Mouse (Mus musculus) lung, postnatal 25 days (tissue): ENCODE data around the gene Gcnt2.
"Not testable (repeated sequence)": the region's sequence is repeated elsewhere in the genome, so short reads cannot be mapped to it uniquely, and the experiment has no call there.

ENCODE experiments used
- DNase-seq: peaks from one replicate; pipeline ENCODE4 v3.0.0; 2022; ENCODE audit warnings: low spot score

Gcnt2 gene

DNA sequence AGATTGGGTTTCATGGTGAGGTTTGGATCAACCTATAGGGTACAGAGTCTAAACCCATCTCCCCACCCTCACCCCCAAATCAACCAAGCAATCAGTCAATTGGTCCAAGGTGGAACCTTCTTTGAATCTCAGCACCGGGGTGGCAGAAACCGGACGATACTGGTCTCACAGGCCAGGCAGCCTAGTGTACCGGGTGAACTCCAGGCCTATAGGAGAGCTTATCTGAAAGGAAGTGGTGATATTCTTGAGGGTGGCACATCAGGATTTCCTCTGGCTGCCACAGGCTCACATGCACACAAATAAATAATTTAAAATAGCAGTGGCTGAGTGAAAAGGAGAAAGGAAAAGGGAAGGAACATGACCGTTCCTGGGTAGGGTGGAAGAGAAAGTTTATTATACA is 84.4 kb downstream of the Gcnt2 start:
- DNase-seq, result no peak

DNA sequence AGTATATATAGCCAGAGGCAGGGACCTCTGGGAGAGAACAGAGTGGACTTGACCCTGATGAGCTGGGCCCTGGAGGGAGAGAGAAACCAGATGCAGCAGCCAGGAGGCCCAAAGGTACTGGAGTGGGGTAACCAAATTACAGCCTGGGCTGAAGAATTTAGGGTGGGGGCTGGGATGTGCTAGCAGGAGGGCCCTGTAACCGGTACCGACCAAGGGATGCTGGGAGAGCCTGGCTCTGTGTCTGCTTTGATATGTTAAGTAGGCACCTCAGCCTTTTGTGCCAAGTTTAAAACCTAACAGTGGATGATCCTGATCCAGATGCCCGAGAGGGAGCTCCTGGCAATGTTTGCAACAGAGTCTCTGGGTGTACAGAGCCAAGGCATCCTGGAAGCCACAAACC is 84.8 kb downstream of the Gcnt2 start:
- DNase-seq, result no peak

DNA sequence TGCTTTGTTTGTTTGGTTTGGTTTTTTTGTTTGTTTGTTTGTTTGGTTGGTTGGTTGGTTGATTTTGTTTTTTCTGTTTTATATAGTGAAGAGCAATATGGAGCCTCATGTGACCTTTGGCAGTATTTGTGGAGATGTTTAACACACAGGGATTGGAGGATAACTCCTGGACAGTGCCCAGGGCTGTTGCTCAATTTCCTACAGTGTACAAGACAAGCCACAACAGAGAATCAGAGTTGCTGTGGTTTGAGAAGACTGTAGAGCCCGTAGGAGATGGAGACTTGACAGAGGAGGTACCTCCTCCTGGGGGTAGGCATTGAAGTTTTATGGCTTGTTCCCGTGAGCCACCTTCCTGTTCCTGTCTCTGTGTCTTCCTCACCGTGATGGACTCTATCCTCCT is 87.0 kb downstream of the Gcnt2 start:
- DNase-seq, result no peak

DNA sequence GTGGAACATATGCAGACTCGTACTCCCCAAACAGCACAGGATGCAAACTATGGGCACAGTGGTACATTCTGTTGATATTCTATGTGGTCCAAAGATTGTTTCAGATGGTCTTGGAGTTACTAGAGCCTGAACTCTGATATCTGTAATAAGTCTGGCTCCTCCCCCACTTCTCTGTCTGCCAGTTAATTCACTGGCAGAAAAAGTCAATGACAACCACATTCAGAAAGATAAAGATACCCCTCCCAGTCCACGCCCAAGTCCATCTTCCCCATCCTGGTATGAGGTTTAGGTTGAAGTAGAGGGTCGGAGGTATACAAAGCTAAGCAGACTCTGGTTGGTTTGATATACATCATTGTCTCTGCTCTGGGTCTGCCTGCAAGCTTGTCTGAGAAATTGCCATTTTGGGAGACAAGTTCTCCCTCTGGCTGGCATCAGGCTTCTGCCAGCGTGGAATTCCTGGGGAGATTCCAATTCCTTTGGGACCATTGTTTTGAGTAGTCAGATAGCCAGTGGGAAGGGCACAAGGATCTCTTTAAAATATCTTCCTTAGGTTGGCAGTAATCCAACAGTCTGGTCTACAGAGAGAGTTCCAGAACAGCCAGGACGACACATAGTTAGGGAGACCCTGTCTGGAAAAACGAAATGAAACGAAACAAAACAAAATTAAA is 88.1 kb downstream of the Gcnt2 start:
- DNase-seq, result no peak

- no peak for DNase-seq
These were observed 91.9 kb downstream of the Gcnt2 start for GRCm38 (mm10) chr13:40951386-40951976.

GRCm38 (mm10) chr13:40953231-40953630 is 93.7 kb downstream of the Gcnt2 start:
- no peak for DNase-seq

DNA sequence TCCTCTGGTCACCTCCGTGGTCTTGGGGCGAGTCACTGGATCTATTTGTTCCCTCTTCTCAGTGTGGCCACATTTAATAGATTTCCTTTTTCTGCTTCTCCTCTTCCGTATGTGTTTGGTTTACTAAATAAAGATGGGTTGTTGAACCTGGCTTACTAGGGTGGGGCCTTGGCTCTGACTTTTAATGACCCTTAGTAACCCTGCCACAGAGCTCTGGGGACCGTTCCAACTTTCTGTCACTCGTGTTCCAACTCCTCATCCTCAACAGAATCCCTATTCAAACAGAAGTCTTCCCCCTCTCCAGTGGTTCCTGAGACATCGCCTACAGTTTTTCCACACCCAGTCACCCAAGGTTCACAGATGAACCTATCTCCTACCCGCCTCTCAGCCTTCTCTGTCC is 96.2 kb downstream of the Gcnt2 start:
- DNase-seq, result no peak

- no peak for DNase-seq
These were observed 108.1 kb downstream of the Gcnt2 start for GRCm38 (mm10) chr13:40967609-40968008.

GRCm38 (mm10) chr13:40968564-40968963 is 109.0 kb downstream of the Gcnt2 start:
- DNase-seq, result peak; percentile 52

DNA sequence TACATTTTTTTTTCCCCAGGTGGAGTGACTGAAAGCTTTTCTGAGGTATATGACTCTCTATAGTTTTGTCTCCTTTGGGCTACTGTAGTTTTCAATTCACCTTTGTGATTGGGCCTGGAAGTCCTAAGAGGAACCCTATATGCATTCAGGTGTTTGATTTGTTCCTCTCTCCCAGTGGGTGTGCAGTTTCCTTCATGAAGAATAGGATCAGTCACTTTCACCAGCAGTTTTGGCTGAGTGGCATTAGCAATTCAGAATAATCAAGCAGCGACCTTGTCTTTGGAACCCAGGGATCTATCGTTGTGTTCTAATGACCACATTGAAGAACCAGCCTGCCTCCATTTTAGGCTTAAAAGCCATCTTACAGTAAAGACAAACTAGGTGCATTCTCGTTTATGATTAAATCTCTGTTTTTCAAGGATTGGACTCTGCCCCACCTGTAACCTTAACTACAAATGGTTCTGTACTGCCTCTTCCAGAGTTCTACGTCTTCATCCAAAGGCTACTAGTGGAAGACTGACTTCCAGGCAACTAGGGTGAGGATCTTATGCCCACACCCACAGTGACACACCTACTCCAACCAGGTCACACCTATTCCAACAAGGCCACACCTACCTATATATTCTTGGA is 110.3 kb downstream of the Gcnt2 start:
- no peak for DNase-seq

GRCm38 (mm10) chr13:40971261-40971660 is 111.7 kb downstream of the Gcnt2 start:
- DNase-seq, result peak; percentile 53

DNA sequence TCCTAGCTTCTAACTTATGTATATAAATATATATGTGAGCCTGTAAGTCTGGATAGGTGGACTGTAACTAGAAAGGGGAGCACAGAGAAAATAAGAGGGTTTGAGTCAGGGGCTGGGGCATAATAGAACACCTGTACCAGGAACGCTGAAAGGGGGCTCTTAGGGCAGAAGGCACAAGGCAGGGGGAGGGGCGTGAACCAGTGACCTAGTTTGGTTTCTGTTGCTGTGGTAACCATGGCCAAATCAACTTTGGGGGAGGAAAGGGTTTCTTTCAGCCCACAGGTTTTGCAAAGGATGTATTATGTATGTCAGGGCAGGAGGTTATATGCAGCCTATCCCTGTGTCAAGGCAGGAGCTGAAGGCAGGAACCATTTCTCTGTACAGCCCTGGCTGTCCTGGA is 112.3 kb downstream of the Gcnt2 start:
- no peak for DNase-seq

DNA sequence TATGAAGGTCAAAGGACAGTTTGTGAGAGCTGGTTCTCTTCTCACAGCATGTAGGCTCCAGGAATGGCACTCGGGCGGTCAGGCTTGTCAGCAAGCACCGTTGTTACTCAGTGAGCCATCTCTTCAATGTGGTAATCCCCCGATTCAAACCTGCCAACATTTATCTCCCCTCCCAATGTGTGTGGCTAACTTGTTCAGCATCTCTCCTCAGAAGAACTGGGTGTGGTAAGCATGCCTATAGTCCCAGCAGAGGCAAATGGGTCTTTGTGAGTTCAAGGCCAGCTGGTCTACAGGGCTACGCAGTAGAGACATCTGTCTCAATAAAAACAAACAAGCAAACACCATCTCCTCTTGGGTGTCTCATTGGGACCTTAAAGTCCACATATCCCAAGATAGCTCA is 113.4 kb downstream of the Gcnt2 start:
- no peak for DNase-seq

DNA sequence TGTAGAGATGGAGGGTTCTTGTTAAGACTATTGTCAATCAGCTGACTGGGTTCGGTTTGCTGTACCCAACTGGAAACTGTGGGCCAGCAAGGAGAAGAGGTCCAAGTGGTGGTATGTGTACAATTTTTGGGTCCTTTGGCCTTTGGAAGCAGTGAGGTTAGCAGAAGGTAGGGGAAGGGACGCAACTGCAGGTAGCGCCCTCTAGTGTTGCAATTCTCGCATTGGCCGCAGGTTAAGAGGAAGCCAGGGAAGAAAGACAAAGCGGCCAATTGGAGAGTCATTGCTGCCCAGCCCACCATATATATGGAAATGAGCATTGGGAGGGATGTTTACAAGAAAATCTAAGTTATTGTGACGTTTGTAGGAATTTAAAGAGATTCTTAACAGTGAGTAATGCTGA is 118.1 kb downstream of the Gcnt2 start:
- DNase-seq, result peak; percentile 67

GRCm38 (mm10) chr13:40978652-40979051 is 119.1 kb downstream of the Gcnt2 start:
- DNase-seq, result peak; percentile 28

DNA sequence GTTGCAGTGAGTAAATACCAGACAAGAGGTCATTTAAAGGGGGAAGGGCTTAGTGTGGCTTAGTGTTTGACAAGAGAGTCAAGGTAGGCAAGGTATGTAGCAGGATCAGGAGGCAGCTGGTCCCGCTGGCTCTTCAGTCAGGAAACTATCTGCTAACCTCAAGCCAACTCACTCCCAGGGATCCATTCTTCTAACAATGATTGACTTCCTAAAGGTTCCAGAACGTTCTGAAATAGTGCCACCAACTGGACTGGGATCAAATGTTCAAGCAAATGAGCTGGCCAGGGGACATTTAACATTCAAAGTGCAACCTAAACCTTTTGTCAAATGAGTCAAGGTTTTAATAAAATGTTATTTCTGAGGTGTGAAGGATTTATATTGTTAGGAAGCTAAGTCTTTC is 119.8 kb downstream of the Gcnt2 start:
- peak; percentile 52 for DNase-seq

GRCm38 (mm10) chr13:40982759-40983158 is 123.2 kb downstream of the Gcnt2 start:
- no peak for DNase-seq

GRCm38 (mm10) chr13:40986081-40986480 is 126.5 kb downstream of the Gcnt2 start:
- no peak for DNase-seq

DNA sequence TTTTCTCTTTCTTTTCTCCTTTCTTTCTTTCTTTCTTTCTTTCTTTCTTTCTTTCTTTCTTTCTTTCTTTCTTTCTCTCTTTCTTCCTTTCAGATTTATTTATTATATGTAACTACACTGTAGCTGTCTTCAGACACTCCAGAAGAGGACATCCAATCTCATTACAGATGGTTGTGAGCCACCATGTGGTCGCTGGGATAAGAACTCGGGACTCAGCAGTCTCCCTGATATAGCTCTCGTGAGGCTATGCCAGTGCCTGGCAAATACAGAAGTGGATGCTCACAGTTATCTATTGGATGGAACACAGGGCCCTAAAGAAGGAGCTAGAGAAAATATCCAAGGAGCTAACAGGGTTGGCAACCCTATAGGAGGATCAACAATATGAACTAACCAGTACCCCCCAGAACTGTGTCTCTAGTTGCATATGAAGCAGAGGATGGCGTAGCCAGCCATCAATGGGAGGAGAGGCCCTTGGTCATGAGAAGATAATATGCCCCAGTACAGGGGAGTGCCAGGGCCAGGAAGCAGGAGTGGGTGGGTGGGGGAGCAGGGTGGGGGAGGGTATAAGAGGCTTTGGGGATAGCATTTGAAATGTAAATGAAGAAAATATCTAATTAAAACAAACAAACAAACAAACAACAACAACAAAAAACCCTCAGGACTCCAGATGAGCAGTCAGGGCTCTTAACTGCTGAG is 128.2 kb downstream of the Gcnt2 start:
- DNase-seq, result not testable (repeated sequence)

DNA sequence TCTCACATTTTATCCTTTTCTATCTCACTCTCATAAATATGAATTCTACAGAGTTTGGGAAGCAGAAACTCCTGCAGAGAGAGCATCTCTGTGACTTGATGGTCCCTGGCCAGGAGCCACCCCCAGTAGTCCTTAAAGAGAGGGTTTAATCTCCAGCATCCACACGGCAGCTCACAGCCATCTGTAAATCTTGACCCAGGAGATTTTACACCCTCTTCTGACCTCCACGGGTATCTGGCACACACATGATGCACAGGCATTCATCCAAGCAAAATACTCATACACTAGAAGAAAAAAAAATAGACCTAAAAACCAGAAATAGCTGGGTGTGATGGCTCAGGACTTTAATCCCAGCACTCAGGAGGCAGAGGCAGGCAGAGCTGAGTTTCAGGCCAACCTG is 128.9 kb downstream of the Gcnt2 start:
- no peak for DNase-seq

GRCm38 (mm10) chr13:40994487-40995263 is 135.1 kb downstream of the Gcnt2 start:
- no peak for DNase-seq

DNA sequence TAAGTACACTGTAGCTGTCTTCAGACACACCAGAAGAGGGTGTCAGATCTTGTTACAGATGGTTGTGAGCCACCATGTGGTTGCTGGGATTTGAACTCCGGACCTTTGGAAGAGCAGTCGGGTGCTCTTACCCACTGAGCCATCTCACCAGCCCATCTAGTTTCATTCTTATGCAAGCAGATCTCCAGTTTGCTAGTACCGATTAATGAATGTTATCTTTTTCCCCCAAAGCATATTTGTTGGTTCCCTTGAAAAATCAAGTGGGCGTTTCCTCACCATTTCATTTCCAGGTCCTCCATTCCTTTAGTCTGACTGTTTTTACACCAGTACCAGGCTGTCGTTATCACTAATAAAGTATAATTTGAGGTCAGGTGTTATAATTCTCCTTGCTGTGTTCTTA is 139.0 kb downstream of the Gcnt2 start:
- not testable (repeated sequence) for DNase-seq
